Mouse (Mus musculus): ENCODE measurements around the gene C1qa. TPM values are rescaled to one million over a fixed set of nuclear protein-coding genes. Genes with fewer than 3 reads are reported as not detected.
A peak's percentile ranks its signal among the peaks of the same experiment; 100 is the strongest.

The C1qa gene
- polyA plus RNA-seq, 1 experiment from 2014 or later, result 123 TPM

GRCm38 (mm10) chr4:136862411-136862810, 36.2 kb downstream of the C1qa start:
- DNase-seq (no peak), ATAC-seq (no peak)
- Histone ChIP-seq H3K36me3 (replicated peaks; ENCODE audit: insufficient read depth, low read length) (no peaks in the 10 kb centered on the region), H3K9me3 (ENCODE audit: low read length) (no peaks in the 10 kb centered on the region), H3K27ac (ENCODE audit: low read depth) (no peak overlapping the region), H3K4me2 (ENCODE audit: low read depth, low read length) (no peak overlapping the region), H3K9ac (replicated peaks) (no peak overlapping the region), H3K27me3 (ENCODE audit: insufficient read depth, low read length) (peaks cover 14% of the 10 kb centered on the region; the same call in 1 of the 2 replicates), H3K4me1 (ENCODE audit: insufficient read depth) (no peaks in the 10 kb centered on the region), H3K4me3 (ENCODE audit: low read depth, low read length) (no peak overlapping the region)
- 70% methylated on average over 2 of the region's 2 CpGs for WGBS (ENCODE audit: insufficient replicate concordance)
- TF ChIP-seq EP300 (IDR thresholded peaks at IDR 0.05; ENCODE audit: low read depth) (no peak), CTCF (IDR thresholded peaks at IDR 0.05; ENCODE audit: low read depth) (no peak)

- no peaks in the 10 kb centered on the region for H3K4me1 ChIP-seq (ENCODE audit: insufficient read depth)
- H3K36me3 ChIP-seq (replicated peaks; ENCODE audit: insufficient read depth, low read length), result no peaks in the 10 kb centered on the region
- peaks cover 14% of the 10 kb centered on the region; the same call in 1 of the 2 replicates for H3K27me3 ChIP-seq (ENCODE audit: insufficient read depth, low read length)
- no peak overlapping the region for H3K27ac ChIP-seq (ENCODE audit: low read depth)
- no peak for TF ChIP-seq CTCF (IDR thresholded peaks at IDR 0.05; ENCODE audit: low read depth)
- no peak for TF ChIP-seq EP300 (IDR thresholded peaks at IDR 0.05; ENCODE audit: low read depth)
- H3K4me3 ChIP-seq (ENCODE audit: low read depth, low read length), result no peak overlapping the region
- WGBS (ENCODE audit: insufficient replicate concordance), result 18% methylated on average over 16 of the region's 17 CpGs
- ATAC-seq (no peak), DNase-seq (no peak)
- no peak overlapping the region for H3K9ac ChIP-seq (replicated peaks)
- no peak overlapping the region for H3K4me2 ChIP-seq (ENCODE audit: low read depth, low read length)
- no peaks in the 10 kb centered on the region for H3K9me3 ChIP-seq (ENCODE audit: low read length)
These were observed 36.8 kb downstream of the C1qa start for GRCm38 (mm10) chr4:136861806-136862205.

GRCm38 (mm10) chr4:136860022-136860421, 38.6 kb downstream of the C1qa start:
- Histone ChIP-seq H3K9me3 (ENCODE audit: low read length) (no peaks in the 10 kb centered on the region), H3K4me1 (ENCODE audit: insufficient read depth) (no peaks in the 10 kb centered on the region), H3K4me2 (ENCODE audit: low read depth, low read length) (no peak overlapping the region), H3K4me3 (ENCODE audit: low read depth, low read length) (no peak overlapping the region), H3K9ac (replicated peaks) (no peak overlapping the region), H3K36me3 (replicated peaks; ENCODE audit: insufficient read depth, low read length) (no peaks in the 10 kb centered on the region), H3K27ac (ENCODE audit: low read depth) (no peak overlapping the region), H3K27me3 (ENCODE audit: insufficient read depth, low read length) (peaks cover 10% of the 10 kb centered on the region; the same call in 1 of the 2 replicates)
- TF ChIP-seq EP300 (IDR thresholded peaks at IDR 0.05; ENCODE audit: low read depth) (no peak), CTCF (IDR thresholded peaks at IDR 0.05; ENCODE audit: low read depth) (peak; percentile 55)
- DNase-seq (no peak), ATAC-seq (no peak)
- WGBS (ENCODE audit: insufficient replicate concordance), result 68% methylated on average over 7 of the region's 7 CpGs

GRCm38 (mm10) chr4:136855081-136855480, 43.5 kb downstream of the C1qa start:
- H3K4me1 ChIP-seq (ENCODE audit: insufficient read depth), result no peaks in the 10 kb centered on the region
- WGBS (ENCODE audit: insufficient replicate concordance), result 29% methylated on average over 6 of the region's 6 CpGs
- H3K27ac ChIP-seq (ENCODE audit: low read depth), result no peak overlapping the region
- H3K9me3 ChIP-seq (ENCODE audit: low read length), result no peaks in the 10 kb centered on the region
- H3K4me2 ChIP-seq (ENCODE audit: low read depth, low read length), result no peak overlapping the region
- no peaks in the 10 kb centered on the region for H3K36me3 ChIP-seq (replicated peaks; ENCODE audit: insufficient read depth, low read length)
- no peak for DNase-seq
- H3K9ac ChIP-seq (replicated peaks), result no peak overlapping the region
- no peak overlapping the region for H3K4me3 ChIP-seq (ENCODE audit: low read depth, low read length)
- ATAC-seq, result no peak
- no peaks in the 10 kb centered on the region for H3K27me3 ChIP-seq (ENCODE audit: insufficient read depth, low read length)
- TF ChIP-seq EP300 (IDR thresholded peaks at IDR 0.05; ENCODE audit: low read depth) (no peak), CTCF (IDR thresholded peaks at IDR 0.05; ENCODE audit: low read depth) (peak; percentile 37)

- Histone ChIP-seq H3K27me3 (ENCODE audit: insufficient read depth, low read length) (no peaks in the 10 kb centered on the region), H3K27ac (ENCODE audit: low read depth) (no peak overlapping the region), H3K4me3 (ENCODE audit: low read depth, low read length) (no peak overlapping the region), H3K36me3 (replicated peaks; ENCODE audit: insufficient read depth, low read length) (no peaks in the 10 kb centered on the region), H3K4me1 (ENCODE audit: insufficient read depth) (no peaks in the 10 kb centered on the region), H3K4me2 (ENCODE audit: low read depth, low read length) (no peak overlapping the region), H3K9ac (replicated peaks) (no peak overlapping the region), H3K9me3 (ENCODE audit: low read length) (no peaks in the 10 kb centered on the region)
- no peak for ATAC-seq
- WGBS (ENCODE audit: insufficient replicate concordance), result 79% methylated on average over 12 of the region's 12 CpGs
- TF ChIP-seq EP300 (IDR thresholded peaks at IDR 0.05; ENCODE audit: low read depth), result no peak
- TF ChIP-seq CTCF (IDR thresholded peaks at IDR 0.05; ENCODE audit: low read depth), result no peak
- DNase-seq, result no peak
These were observed 45.6 kb downstream of the C1qa start for GRCm38 (mm10) chr4:136852989-136853388.

- H3K9ac ChIP-seq (replicated peaks), result no peak overlapping the region
- H3K9me3 ChIP-seq (ENCODE audit: low read length), result no peaks in the 10 kb centered on the region
- no peak overlapping the region for H3K4me2 ChIP-seq (ENCODE audit: low read depth, low read length)
- H3K27ac ChIP-seq (ENCODE audit: low read depth), result no peak overlapping the region
- no peak overlapping the region for H3K4me3 ChIP-seq (ENCODE audit: low read depth, low read length)
- no peak for DNase-seq
- TF ChIP-seq EP300 (IDR thresholded peaks at IDR 0.05; ENCODE audit: low read depth) (no peak), CTCF (IDR thresholded peaks at IDR 0.05; ENCODE audit: low read depth) (no peak)
- 55% methylated on average over 5 of the region's 5 CpGs for WGBS (ENCODE audit: insufficient replicate concordance)
- no peak for ATAC-seq
- H3K4me1 ChIP-seq (ENCODE audit: insufficient read depth), result no peaks in the 10 kb centered on the region
- no peaks in the 10 kb centered on the region for H3K27me3 ChIP-seq (ENCODE audit: insufficient read depth, low read length)
- H3K36me3 ChIP-seq (replicated peaks; ENCODE audit: insufficient read depth, low read length), result no peaks in the 10 kb centered on the region
These were observed 46.5 kb downstream of the C1qa start for GRCm38 (mm10) chr4:136852119-136852518.

- 69% methylated on average over 4 of the region's 4 CpGs for WGBS (ENCODE audit: insufficient replicate concordance)
- DNase-seq, result no peak
- H3K27me3 ChIP-seq (ENCODE audit: insufficient read depth, low read length), result no peaks in the 10 kb centered on the region
- H3K27ac ChIP-seq (ENCODE audit: low read depth), result no peak overlapping the region
- no peak overlapping the region for H3K4me2 ChIP-seq (ENCODE audit: low read depth, low read length)
- no peak overlapping the region for H3K4me3 ChIP-seq (ENCODE audit: low read depth, low read length)
- TF ChIP-seq CTCF (IDR thresholded peaks at IDR 0.05; ENCODE audit: low read depth), result no peak
- TF ChIP-seq EP300 (IDR thresholded peaks at IDR 0.05; ENCODE audit: low read depth), result no peak
- no peak for ATAC-seq
- H3K36me3 ChIP-seq (replicated peaks; ENCODE audit: insufficient read depth, low read length), result no peaks in the 10 kb centered on the region
- no peak overlapping the region for H3K9ac ChIP-seq (replicated peaks)
- H3K9me3 ChIP-seq (ENCODE audit: low read length), result no peaks in the 10 kb centered on the region
- H3K4me1 ChIP-seq (ENCODE audit: insufficient read depth), result no peaks in the 10 kb centered on the region
These were observed 50.0 kb downstream of the C1qa start for GRCm38 (mm10) chr4:136848565-136848964.
